Mouse (Mus musculus) heart, adult 18-20 months (tissue): Measurements from ENCODE around the gene Ppp1r10. TPM values are rescaled to one million over a fixed set of nuclear protein-coding genes. Genes with fewer than 3 reads are reported as not detected.

Experiments
- DNase-seq, 2 experiments: peaks; one replicate each; pipeline ENCODE4 v3.0.0; 2021 to 2022; ENCODE audit warnings: mixed read lengths in 1 of 2
- total RNA-seq, 2 experiments: library from RNA; stranded (reverse); gene quantifications; 2 replicates each; pipeline ENCODE4 v1.2.3; 2021

The Ppp1r10 gene
- total RNA-seq, 2 experiments from 2014 or later: 22.4 to 28.8 TPM

DNA sequence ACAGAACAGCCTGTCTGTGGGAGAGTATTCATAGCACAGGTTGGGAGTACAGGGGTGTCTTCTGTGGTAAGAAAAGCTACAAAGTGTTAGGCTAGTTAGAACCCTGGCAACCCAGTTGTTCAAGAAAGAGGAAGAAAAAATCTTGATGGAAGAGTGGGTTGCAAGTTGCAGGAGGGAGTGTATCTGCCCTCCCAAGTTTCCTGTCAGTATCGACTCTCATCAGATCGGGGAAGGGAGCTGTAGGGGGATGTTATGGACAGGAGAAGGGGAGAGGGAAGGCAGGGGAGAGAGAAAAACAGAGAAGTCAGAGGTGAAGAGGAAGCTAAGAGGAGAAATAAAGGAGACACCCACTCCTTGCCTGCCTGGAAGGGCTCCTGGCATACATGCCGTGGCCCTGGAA lies 15.6 kb upstream of the Ppp1r10 start:
- DNase-seq: no peak

DNA sequence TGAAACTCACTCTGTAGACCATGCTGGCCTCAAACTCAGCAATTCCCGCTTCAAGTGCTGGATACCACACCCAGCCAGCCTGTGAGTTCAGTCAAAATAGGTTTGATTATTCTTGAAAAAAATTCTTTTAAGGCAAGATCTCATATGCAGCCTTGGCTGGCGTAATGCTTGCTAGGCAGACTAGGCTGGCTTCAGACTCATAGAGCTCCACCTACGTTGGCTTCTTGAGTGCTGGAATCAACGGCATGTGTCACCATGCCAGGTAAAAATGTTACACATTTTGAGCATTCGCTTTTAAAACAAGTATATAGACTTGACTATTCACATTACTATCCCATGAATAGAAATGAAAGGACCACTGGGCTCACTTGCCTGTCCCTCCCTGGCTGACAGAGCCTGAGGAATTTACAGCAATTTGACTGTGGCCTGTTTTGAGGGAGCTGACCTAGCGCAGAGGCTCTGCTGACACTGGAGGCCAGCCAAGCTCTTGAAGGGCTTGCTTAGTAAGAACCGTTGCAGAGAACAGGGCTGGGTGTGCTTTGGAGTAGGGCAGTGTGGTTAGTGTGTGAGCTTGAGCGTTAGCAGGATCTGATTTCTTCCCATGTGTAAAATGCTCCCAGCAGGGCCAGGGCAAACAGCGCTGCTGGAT lies 12.8 kb upstream of the Ppp1r10 start:
- DNase-seq: peak; percentile 70 to 73

GRCm38 (mm10) chr17:35903992-35904355 lies 12.3 kb upstream of the Ppp1r10 start:
- no peak for DNase-seq

- no peak for DNase-seq
Measured at GRCm38 (mm10) chr17:35905587-35905986, 10.6 kb upstream of the Ppp1r10 start.

DNA sequence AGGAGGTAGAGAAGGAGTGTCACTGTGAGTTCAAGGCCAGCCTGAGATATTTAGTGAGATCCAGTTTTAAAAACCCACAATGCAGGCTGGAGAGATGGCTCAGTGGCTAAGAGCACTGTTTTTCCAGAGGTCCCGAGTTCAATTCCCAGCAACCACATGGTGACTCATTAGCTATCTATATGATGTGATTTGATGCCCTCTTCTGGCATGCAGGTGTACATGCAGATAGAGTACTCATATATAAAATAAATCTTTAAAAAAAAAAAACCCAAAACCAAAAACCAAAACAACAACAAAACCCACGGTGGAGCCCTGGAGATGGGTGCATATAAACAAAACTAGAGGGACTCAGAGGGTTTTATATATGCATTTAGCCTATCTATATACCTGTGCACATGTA lies 8.6 kb upstream of the Ppp1r10 start:
- no peak for DNase-seq

DNA sequence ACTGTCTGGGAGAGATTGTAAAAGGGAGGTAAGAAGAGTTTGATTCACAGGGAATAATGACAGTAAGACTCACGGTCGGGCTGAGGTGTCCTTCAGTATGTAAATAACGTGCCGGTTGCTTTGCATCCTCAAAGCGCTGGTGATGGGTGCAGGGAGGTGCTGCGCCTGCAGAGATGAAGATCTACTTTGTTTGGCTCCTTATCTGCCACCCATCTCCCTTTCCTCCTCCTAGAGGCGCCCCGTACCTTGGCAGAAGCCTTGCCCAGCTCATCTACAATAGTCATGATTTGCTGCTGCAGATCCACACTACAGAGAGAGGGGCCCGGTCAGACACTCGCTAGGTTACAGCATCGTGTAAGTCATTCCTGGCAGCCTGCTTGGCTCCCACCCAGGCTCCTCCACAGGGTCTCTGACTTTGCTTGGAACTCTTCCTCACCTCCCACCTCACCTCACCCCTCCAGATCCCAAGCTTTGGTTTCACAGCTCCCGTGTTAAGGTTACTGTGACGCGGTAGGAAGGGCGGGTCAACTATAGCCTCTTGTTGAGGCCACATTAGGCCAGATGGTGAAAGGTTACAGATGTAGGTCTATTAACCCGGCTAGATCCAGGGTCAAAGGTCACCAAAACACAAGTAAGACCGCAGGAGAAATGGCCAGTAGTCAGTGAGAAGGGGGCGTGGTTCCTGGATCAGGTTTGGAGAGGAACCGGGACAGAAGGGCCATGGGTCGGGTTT lies 6.9 kb upstream of the Ppp1r10 start:
- no peak for DNase-seq

GRCm38 (mm10) chr17:35909919-35910369 lies 6.3 kb upstream of the Ppp1r10 start, which contains the start of gene Atat1:
TSS of gene Atat1 (minus strand) at chr17:35910075.
- DNase-seq: peak; percentile 96 to 97

- no peak for DNase-seq
Measured at GRCm38 (mm10) chr17:35914975-35915374, 1.3 kb upstream of the Ppp1r10 start.

DNA sequence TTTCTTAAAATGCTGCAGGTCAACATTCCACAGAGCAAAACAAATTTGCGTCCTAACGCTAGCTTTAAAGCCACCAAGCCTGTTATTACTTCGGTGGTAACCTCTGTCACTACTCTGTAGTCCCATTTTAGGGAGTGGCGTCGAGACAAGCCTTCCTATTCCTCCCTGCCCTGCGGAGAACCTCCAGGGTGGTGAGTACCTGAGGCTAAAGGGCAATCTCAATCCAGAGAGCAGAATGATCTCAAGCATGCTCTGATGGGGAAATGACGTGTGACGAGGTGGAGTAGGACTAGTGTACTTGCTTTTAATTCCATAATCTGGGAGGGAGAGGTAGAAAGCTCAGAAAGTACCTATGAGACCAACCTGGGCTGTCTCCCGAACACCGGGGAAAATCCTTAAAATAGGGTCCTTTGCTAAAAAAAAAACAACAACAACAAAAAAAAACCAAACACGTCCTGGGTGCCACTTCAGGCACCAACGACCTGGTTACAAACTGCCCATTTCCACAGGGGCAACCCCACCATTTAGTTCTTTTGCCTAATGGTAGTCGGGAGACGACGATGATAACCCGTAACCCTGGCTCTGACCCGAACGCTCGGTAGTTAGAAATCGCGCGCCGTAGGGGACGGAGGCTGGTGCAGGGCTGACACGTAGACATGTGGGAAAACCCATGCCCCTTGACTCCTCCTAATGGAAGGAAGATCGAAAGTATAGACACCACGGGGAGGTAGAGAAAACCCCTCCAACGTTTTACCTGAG lies 517 bp upstream of the Ppp1r10 start:
- DNase-seq: no peak

DNA sequence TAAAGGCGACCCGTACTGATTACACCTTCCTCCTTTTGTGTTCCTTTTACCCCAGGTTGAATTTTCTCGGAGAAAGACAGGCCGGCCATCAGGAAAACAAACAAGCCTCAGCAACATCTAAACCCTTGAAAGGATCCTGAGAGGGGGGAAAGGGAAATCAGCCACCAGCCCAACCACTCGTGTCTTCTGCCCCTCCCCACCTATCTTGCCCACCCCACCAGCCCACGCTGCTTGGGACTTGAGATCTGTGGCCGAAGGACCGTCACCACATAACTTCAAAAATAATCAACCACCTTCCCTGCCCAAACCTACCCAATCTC lies 869 bp downstream of the Ppp1r10 start:
- DNase-seq: no peak

DNA sequence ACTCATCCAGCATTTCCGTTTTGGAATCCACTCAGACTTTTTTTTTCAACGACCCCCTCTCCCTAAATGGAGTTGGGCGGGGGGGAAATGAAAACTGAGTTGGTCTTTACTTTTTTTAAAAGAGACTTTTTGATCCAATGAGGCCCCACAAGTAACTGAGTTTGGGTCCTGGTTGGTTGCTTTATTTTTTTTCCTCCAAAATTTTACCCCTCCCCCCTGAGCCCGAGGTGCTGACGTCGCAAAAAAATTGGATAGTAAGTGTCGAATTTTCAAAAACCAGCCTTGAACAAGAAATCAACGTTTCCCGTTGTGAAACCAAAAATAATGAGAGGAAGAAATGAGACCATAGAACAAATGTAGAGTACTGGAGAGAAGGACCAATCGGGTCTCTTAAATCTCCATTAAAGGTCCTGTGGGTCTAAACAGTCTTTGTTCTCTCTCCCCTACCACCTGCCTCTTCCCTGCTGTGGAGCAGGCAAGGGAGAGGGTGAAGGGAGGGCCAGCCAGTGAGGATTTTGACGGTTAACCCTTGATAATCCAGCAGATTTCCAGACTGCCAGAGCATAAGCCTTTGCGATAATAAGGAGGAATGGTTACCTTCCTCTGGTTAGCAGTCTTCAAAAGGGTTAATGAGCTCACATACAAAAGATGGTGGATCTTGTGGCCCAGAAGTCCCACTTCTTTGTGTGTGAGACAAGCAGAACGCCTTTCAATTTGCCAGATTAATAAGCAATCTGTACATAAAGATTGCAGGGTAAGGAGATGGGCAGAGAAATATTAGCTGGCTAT lies 1.4 kb downstream of the Ppp1r10 start:
- peak; percentile 62 to 70 for DNase-seq

DNA sequence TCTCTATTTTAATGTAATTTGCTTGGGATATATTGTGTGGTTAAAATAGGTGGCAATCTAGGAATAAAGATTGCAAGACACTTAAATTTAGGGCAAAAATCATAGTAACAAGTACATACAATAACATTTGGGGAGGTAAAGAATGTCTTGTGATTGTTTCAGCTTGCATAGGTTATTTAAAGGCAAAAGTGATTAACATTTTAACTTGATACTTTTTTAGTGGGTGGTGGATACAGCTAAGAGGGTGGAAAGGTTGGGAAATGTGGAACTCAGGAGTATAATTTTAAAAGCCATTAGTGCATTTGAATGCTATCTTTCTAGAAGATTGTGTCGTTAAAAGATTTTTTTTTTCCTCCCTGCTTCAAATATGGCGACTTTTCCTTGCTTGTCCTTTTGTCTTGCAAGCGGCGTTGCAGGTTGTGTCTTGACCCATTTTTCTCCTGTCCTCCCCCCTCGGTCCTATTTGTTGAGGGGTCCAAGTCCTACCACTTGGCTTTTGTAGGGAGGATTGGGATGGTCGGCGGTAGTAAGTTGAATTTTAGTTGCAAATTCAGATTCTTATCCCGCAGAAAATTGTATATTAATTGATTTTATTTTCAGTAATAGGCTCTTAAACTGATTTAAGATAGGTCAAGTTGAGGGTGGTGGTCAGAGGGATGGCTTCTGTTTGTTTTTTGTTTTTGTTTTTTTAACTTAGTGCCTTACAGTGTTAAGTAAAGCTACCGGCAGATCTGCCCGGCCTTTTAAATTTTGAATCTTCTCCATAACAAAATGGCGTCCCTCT lies 2.2 kb downstream of the Ppp1r10 start:
- peak; percentile 55 to 75 for DNase-seq

DNA sequence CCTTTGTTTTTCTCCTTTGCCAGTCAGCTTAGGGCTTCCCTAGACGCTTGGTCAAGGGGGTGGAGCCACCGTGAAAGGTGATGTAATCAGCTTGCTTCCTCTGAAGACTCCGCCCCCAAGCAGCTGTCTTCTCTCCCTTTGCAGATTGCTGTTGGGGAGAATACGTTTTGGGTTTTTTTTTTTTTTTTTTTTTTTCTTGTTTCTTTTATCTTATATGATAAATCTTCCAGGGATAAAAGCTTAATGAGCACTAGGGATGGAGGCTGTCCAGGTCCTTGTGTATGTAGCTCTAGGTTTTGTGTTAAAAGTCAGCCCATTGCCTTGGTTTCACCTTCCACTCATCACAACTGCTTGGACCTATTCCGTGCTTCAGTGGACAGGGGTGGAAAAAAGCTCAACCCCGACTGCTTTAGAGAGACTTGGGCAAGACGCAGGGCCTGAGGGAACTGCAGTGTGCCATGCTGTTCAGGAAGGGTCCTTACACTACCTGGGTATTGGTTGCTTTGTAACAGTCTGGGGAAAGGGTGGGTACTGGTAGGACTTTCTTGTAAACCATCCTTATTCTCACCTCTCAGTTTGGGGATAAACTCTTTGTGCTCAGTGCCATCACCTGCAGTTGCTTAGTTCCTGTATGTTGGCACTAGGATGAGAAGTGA lies 3.0 kb downstream of the Ppp1r10 start:
- peak; percentile 97 to 98 for DNase-seq

DNA sequence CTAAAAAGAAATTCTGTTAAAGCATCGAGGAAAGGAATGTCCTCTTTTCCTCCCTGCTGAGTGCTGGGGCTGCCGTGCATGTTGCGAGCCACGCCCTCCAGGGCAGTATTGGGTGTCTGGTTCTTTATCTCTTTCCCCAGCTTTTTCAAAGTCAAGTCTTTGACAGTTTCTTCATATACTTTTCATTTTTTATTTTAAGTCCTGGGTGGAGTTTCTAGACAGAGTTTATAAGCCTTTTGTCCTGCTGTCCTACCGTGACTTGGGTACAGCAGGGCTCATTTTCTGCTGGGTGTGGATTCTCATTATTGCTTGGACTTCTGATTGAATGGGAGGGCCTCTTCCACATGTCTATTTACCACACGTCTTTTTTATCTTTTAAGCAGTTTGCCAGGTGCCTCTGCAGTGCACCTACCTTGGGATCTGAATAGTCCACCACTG lies 3.6 kb downstream of the Ppp1r10 start:
- no peak for DNase-seq

- DNase-seq: no peak
Measured at GRCm38 (mm10) chr17:35920384-35920783, 4.2 kb downstream of the Ppp1r10 start.

- DNase-seq: peak; percentile 36 to 47
Measured at GRCm38 (mm10) chr17:35920862-35921562, 4.8 kb downstream of the Ppp1r10 start.

- DNase-seq: no peak
Measured at GRCm38 (mm10) chr17:35921710-35922109, 5.5 kb downstream of the Ppp1r10 start.

DNA sequence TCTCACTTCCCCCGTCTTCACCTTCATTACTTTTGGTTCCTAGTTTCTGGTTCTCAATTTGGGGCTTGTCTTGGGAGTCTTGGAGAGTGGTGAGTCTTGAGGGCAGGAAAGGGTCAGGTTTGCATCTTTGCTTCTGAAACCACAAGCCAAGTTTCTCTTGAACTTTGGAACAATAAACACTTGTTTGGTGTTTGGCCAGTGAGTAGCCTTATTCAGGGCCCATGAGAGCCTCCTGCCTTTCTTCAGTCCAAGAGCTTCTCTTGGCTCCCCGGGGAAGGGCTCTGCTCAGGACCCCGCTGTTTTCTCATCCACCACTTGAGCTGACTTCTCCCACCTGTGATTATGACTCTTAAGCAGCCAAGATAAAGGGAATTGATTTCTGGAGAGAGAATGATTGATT lies 6.3 kb downstream of the Ppp1r10 start:
- no peak for DNase-seq

DNA sequence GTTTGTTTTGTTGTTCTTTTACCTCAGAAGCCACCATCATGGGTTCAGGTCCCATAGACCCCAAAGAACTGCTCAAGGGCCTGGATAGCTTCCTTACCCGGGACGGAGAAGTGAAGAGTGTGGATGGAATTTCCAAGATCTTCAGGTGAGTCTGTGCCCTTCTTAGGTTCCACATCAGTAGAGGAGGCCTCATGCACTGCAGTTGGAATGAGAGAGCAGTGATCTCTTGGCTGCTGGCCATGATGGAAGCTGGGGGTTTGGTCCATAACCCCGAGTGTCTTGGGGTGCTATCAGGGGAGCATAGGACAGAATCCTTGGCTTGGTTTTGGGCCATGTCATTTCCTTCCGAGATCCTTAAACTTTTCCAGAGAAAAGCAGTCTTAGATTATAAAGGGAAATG lies 7.0 kb downstream of the Ppp1r10 start:
- no peak for DNase-seq

GRCm38 (mm10) chr17:35927471-35927870 lies 11.2 kb downstream of the Ppp1r10 start:
- no peak for DNase-seq
